Mouse (Mus musculus) heart, embryonic 10.5 days (tissue): Measurements from ENCODE around the gene Olfr38. TPM values are rescaled to one million over a fixed set of nuclear protein-coding genes. Genes with fewer than 3 reads are reported as not detected.

Source experiments
- polyA plus RNA-seq: library from polyadenylated mRNA; unstranded; fragments of >200 nt; fragmentation: Nextera tagmentation; extraction: Ambion mirVana; gene quantifications from 2 replicates; pipeline ENCODE4 v1.2.1, GENCODE M21; 2016

Olfr38 gene
- polyA plus RNA-seq, 1 experiment from 2014 or later: not detected

Other genes with a start within 250 kb of the Olfr38 start
- gene Olfr455, start 208.8 kb upstream of the Olfr38 start, polyA plus RNA-seq: not detected in 2 replicates
- gene Tcaf3, start 158.7 kb upstream of the Olfr38 start, polyA plus RNA-seq: not detected in 2 replicates
- gene Tcaf2, start 111.2 kb upstream of the Olfr38 start, polyA plus RNA-seq: 3.6 and 3.9 TPM in 2 replicates
- gene Tcaf1, start 46.3 kb upstream of the Olfr38 start, polyA plus RNA-seq: 56.8 and 62.2 TPM in 2 replicates
- not detected in 2 replicates for gene Olfr453, start 17.0 kb upstream of the Olfr38 start, polyA plus RNA-seq
- not detected in 2 replicates for gene Olfr452, start 28.7 kb downstream of the Olfr38 start, polyA plus RNA-seq
- not detected in 2 replicates for gene Olfr450, start 55.5 kb downstream of the Olfr38 start, polyA plus RNA-seq
- not detected in 2 replicates for gene Olfr449, start 78.0 kb downstream of the Olfr38 start, polyA plus RNA-seq
- gene Olfr448, start 134.0 kb downstream of the Olfr38 start, polyA plus RNA-seq: not detected in 2 replicates
- gene Olfr447, start 152.5 kb downstream of the Olfr38 start, polyA plus RNA-seq: not detected in 2 replicates
- not detected in 2 replicates for gene Olfr446, start 165.0 kb downstream of the Olfr38 start, polyA plus RNA-seq
- gene Olfr444, start 192.7 kb downstream of the Olfr38 start, polyA plus RNA-seq: not detected in 2 replicates